Mouse (Mus musculus) bone marrow macrophage, adult 2 months (primary cell): Measurements from ENCODE around the gene Tcf12. TPM values are rescaled to one million over a fixed set of nuclear protein-coding genes. Genes with fewer than 3 reads are reported as not detected.

Experiments used
- H3K27ac ChIP-seq: 2 replicates; pipeline ENCODE4 v1.5.1; 2012; ENCODE audit warnings: low read depth, low read length; ENCODE audit not compliant: insufficient read depth
- H3K4me1 ChIP-seq: 2 replicates; pipeline ENCODE4 v1.6.1; 2012; ENCODE audit warnings: low read length; ENCODE audit not compliant: control insufficient read depth, insufficient read depth
- H3K4me3 ChIP-seq: 2 replicates; pipeline ENCODE4 v1.5.1; 2012; ENCODE audit warnings: mild to moderate bottlenecking, low read length, moderate library complexity; ENCODE audit not compliant: insufficient read depth
- CTCF ChIP-seq: IDR thresholded peaks from 2 replicates; pipeline ENCODE4 v1.5.1; 2012; ENCODE audit warnings: low read depth, mild to moderate bottlenecking, low read length, moderate library complexity
- POLR2A ChIP-seq: IDR thresholded peaks from 2 replicates; pipeline ENCODE4 v1.6.1; 2012; ENCODE audit warnings: mild to moderate bottlenecking, low read depth, low read length, borderline replicate concordance
- polyA plus RNA-seq: library from polyadenylated mRNA; stranded (reverse); fragments of >200 nt; gene quantifications from 2 replicates; pipeline ENCODE4 v1.2.4, GENCODE M21; 2012; ENCODE audit not compliant: missing spikeins, insufficient read depth, insufficient read length

Gene Tcf12
- polyA plus RNA-seq, 1 experiment, result 30.8 TPM

GRCm38 (mm10) chr9:72030274-72030673, 81.4 kb downstream of the Tcf12 start:
- Histone ChIP-seq H3K27ac (no peak overlapping the region; the same call in 1 of the 2 replicates), H3K4me1 (peaks cover 16% of the 10 kb centered on the region), H3K4me3 (no peak overlapping the region)
- TF ChIP-seq CTCF, result no peak
- TF ChIP-seq POLR2A, result no peak

GRCm38 (mm10) chr9:72029601-72030000, 82.1 kb downstream of the Tcf12 start:
- H3K27ac ChIP-seq, result no peak overlapping the region
- TF ChIP-seq POLR2A (no peak), CTCF (no peak)

GRCm38 (mm10) chr9:72023274-72023673, 88.4 kb downstream of the Tcf12 start:
- TF ChIP-seq POLR2A, result no peak
- no peak for TF ChIP-seq CTCF
- H3K27ac ChIP-seq, result no peak overlapping the region
- H3K4me3 ChIP-seq, result no peak overlapping the region
- no peaks in the 10 kb centered on the region for H3K4me1 ChIP-seq

More at GRCm38 (mm10) chr9:72029601-72030000, 82.1 kb downstream of the Tcf12 start:
- peaks cover 15% of the 10 kb centered on the region for H3K4me1 ChIP-seq
- no peak overlapping the region for H3K4me3 ChIP-seq

- Histone ChIP-seq H3K4me1 (no peaks in the 10 kb centered on the region), H3K4me3 (no peak overlapping the region), H3K27ac (no peak overlapping the region)
- no peak for TF ChIP-seq POLR2A
- TF ChIP-seq CTCF, result no peak
Measured at GRCm38 (mm10) chr9:72021512-72021911, 90.2 kb downstream of the Tcf12 start.

GRCm38 (mm10) chr9:72016021-72016420, 95.7 kb downstream of the Tcf12 start:
- H3K4me1 ChIP-seq, result peaks cover 2% of the 10 kb centered on the region; the same call in 1 of the 2 replicates
- no peak overlapping the region for H3K27ac ChIP-seq
- no peak overlapping the region for H3K4me3 ChIP-seq
- TF ChIP-seq CTCF, result no peak
- TF ChIP-seq POLR2A, result no peak

GRCm38 (mm10) chr9:72014585-72015381, 96.9 kb downstream of the Tcf12 start:
- TF ChIP-seq POLR2A, result no peak
- no peak for TF ChIP-seq CTCF
- Histone ChIP-seq H3K4me1 (peaks cover 2% of the 10 kb centered on the region; the same call in 1 of the 2 replicates), H3K27ac (no peak overlapping the region), H3K4me3 (no peak overlapping the region)

- H3K4me3 ChIP-seq, result no peak overlapping the region
- H3K4me1 ChIP-seq, result peaks cover 2% of the 10 kb centered on the region; the same call in 1 of the 2 replicates
Measured at GRCm38 (mm10) chr9:72013541-72013940, 98.1 kb downstream of the Tcf12 start.

GRCm38 (mm10) chr9:72008634-72009033, 103.0 kb downstream of the Tcf12 start:
- no peak for TF ChIP-seq CTCF
- TF ChIP-seq POLR2A, result no peak
- Histone ChIP-seq H3K4me3 (no peak overlapping the region), H3K4me1 (no peaks in the 10 kb centered on the region), H3K27ac (no peak overlapping the region)

More at GRCm38 (mm10) chr9:72013541-72013940, 98.1 kb downstream of the Tcf12 start:
- TF ChIP-seq POLR2A (no peak), CTCF (no peak)
- no peak overlapping the region for H3K27ac ChIP-seq

GRCm38 (mm10) chr9:71991147-71991546, 120.5 kb downstream of the Tcf12 start:
- no peak for TF ChIP-seq POLR2A
- no peak for TF ChIP-seq CTCF
- H3K4me3 ChIP-seq, result no peak overlapping the region
- no peak overlapping the region for H3K27ac ChIP-seq
- peaks cover 13% of the 10 kb centered on the region for H3K4me1 ChIP-seq

- peaks cover 13% of the 10 kb centered on the region for H3K4me1 ChIP-seq
- TF ChIP-seq CTCF (no peak), POLR2A (no peak)
- H3K4me3 ChIP-seq, result no peak overlapping the region
- no peak overlapping the region for H3K27ac ChIP-seq
Measured at GRCm38 (mm10) chr9:71990376-71990775, 121.3 kb downstream of the Tcf12 start.
